Mouse (Mus musculus): ENCODE results near the gene Dbp.
A peak's percentile ranks its signal among the peaks of the same experiment; 100 is the strongest.

Gene Dbp

GRCm38 (mm10) chr7:45695098-45695497 lies 9.8 kb upstream of the Dbp start:
- peak; percentile 63 for DNase-seq (ENCODE audit: low read depth)

DNA sequence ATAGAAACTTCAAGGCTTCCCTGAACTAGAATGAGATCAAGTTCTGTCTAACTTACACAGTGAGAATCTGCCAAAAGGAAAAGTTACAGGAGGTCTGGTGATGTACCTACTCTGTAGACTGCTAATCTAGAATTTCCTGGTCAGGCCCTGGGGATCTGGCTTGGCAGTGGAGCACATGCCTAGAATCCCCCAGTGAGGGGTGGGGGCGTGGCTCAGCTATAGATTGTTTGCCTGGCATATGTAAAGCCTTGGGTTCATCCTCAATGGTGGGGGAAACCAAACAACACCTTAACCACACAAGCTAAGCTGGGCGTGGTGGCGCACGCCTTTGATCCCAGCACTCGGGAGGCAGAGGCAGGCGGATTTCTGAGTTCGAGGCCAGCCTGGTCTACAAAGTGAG lies 7.0 kb upstream of the Dbp start:
- DNase-seq (ENCODE audit: low read depth) = no peak

DNA sequence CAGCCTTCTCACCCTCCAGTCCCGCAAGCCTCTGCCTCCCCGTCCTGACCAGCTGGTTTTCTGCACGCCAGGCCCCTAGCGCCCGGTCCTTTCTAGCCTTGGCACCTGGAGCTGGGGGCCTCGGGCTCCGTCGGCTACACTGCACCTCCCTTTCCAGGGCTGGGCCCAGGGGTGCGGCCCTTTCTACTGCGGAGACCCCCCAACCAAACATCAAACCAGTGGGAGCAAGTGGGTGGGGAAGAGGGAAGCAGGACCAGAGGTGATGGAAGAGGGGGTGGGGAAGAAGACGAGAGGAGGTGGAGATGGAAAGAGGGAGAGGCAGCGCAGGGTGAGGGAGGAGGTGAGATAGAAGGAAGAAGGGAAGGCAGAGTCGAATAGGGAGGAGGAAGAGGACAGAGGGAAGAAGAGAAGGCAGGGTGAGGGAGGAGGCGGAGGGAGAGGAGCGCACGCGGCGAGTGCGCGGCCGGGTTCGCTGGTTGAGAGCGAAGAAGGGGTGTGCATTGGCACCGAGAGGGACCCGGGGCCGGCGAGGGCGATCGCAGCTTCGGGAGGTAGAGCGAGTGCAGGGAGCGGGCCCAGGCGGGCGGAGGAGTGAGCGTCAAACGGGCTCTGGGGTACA lies 5.3 kb upstream of the Dbp start, which contains the start of gene Car11:
Gene Car11, plus strand, starts transcription at position 321 of the 619 bp plus-strand sequence.
- DNase-seq (ENCODE audit: low read depth) = peak; percentile 19

- DNase-seq (ENCODE audit: low read depth) = peak; percentile 76
Observed at GRCm38 (mm10) chr7:45700301-45701015, 4.4 kb upstream of the Dbp start.

DNA sequence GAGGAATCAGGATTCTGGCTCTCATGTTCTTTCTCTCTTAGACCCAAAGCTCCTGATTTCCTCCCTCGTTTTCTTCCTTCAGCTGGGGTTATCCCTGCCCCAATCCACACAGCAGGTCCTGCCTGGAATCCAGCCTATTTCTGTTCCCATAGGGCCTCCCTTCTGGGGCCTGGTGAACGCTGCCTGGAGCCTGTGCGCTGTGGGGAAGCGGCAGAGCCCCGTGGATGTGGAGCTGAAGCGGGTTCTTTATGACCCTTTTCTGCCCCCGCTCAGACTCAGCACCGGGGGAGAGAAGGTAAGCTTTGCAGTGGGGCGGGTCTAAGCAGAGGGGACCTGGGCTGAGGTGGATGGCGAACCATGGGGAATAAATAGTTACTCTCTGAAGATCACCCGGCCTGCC lies 3.8 kb upstream of the Dbp start:
- no peak for DNase-seq (ENCODE audit: low read depth)

DNA sequence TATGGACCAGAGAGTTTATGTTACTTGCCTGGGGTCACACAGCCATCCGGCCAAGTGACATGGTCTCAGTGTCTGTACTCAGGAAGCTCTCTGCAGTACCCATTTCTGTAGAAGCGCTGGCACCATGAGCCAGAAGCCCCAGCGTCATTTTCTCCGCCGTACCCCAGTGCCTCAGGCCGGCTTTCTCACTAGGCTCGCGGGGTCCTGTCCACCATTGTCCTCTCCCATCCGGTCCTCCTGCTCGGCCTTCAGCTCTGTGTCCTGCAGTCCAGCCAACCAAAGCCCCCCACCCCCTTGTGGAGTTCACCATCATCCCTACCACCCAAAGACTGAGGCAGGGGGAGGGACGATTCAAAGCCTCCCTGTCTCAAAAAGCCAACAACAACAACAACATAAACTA lies 3.3 kb upstream of the Dbp start:
- no peak for DNase-seq (ENCODE audit: low read depth)

DNA sequence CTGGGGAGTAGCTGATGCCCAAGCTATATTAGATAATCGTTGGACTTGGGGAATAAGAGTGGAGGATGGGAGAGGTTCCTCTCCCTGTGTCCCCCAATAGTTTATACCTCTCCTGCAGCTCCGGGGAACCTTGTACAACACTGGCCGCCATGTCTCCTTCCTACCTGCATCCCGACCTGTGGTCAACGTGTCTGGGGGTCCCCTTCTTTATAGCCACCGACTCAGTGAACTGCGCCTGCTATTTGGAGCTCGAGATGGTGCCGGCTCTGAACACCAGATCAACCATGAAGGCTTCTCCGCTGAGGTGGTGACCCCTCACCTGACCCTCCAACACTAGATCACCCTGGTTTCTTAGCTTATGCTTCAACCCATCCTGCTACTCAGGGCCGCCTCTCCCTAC lies 2.6 kb upstream of the Dbp start:
- DNase-seq (ENCODE audit: low read depth) = no peak

DNA sequence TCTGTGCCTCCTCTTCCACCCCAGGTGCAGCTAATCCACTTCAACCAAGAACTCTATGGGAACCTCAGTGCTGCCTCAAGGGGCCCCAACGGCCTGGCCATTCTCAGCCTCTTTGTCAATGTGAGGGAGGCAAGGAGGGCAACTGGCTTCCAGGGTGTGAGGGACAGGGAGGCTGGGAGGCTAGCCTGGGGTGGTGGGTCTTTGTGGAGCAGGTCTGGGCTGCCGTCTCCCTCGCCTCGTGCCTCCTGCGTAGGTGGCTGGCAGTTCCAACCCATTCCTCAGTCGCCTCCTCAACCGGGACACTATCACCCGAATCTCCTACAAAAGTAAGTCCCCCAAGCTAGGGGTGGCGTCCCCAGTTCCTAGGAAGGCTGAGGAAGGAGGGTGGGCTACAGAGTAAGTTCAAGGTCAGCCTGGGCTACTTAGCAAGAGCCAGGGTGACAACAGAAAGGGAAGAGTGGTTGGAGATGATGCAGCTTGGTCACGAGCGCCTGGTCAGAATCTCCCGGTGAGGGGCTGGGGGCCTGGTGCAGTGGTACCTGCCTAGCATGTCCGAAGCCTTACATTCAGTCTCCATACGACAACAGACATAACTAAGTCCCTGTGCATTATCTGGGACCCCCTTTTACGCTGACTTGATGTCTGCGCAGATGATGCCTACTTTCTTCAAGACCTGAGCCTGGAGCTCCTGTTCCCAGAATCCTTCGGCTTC lies 1.9 kb upstream of the Dbp start:
- DNase-seq (ENCODE audit: low read depth) = peak; percentile 22

- DNase-seq (ENCODE audit: low read depth) = no peak
Observed at GRCm38 (mm10) chr7:45703521-45704033, 1.3 kb upstream of the Dbp start.

GRCm38 (mm10) chr7:45704046-45704559 lies 785 bp upstream of the Dbp start:
- DNase-seq (ENCODE audit: low read depth) = peak; percentile 82

- no peak for DNase-seq (ENCODE audit: low read depth)
Observed at GRCm38 (mm10) chr7:45705443-45705864, 566 bp downstream of the Dbp start.

DNA sequence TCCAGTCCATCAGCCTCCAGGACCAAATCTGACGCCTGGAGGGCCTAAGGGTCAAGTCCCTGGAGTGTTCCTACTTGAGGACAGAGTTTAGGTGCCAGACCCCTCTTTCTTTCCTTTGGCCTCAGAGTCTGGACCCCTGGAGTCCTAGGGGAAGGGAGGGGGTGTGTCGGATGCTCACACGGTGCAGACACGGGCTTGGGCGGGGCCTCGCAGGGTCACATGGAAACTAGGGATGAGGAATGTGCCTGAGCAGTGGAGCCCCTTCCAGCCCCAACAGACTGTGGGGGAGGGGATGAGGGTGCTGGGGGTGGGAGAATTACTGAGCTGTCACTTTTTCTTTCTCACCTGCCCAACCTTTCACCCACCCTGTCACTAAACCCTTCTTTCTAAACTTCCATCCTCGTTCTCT lies 989 bp downstream of the Dbp start:
- DNase-seq (ENCODE audit: low read depth) = peak; percentile 51

- peak; percentile 92 for DNase-seq (ENCODE audit: low read depth)
Observed at GRCm38 (mm10) chr7:45706721-45707241, 1.9 kb downstream of the Dbp start.

GRCm38 (mm10) chr7:45707375-45707967 lies 2.6 kb downstream of the Dbp start:
- DNase-seq (ENCODE audit: low read depth) = peak; percentile 94

DNA sequence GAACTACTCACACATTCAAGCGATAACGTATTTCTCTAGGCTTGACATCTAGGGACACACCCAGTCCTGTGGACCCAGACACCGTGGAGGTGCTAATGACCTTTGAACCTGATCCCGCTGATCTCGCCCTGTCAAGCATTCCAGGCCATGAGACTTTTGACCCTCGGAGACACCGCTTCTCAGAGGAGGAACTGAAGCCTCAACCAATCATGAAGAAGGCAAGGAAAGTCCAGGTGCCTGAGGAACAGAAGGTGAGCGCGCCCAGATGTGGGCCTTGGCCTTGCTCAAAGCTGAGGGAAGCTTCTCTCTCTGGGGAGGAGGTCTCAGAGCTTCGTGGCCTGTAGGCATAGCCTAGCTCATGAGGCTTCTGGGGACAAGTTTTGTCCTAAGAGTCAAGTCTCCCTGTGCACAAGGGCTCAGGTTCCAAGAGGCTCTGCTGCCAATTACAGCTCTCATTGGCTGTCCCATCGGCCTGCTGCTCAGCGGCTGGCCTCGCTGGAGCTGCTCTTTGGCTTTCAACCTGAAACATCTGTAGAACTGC lies 3.4 kb downstream of the Dbp start:
- no peak for DNase-seq (ENCODE audit: low read depth)

DNA sequence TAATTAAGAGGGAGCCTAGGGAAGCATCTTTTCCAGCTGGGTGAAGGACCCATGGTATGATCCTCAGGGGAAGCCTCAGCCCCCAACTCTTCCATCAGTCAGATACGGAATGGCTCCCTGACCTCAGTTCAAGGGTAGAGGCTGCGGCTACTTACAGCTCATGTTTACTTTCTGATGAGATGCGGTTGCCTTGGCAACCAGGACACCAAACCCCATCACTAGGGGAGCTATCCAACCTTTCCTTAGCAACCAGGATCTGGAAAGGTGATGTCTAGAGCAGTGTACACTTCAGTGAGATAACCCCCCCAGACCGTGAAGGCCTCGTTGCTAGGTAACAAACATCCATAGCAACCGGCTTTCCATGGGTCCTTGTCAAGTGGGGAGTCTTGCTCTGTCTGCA lies 4.1 kb downstream of the Dbp start:
- peak; percentile 41 for DNase-seq (ENCODE audit: low read depth)

DNA sequence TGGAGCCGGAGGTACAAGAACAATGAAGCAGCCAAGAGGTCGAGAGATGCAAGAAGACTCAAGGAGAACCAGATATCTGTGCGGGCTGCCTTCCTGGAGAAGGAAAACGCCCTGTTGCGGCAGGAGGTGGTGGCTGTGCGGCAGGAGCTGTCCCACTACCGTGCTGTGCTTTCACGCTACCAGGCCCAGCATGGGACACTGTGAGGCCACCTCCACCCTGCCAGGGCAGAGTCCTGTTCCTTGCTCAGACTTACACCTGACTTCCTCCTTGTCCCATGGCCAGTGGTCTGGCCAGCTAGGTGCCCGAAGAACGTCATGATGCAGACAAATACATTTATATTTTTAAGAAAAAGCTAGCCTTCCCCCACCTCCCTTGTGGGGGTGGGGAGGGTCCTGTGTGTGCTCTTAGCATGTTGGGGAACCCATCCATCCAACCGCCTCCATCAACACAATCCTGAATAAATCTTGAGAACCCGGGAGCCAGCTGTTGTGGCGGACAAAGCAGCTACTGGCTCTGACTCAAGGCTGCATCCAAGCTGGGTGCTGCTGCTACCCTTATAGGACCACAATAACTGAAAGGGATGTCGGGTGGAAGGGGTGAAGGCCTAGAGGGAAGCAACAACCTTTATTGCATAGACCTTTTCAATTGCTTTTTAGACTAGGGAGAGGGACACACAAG lies 4.9 kb downstream of the Dbp start:
- peak; percentile 17 for DNase-seq (ENCODE audit: low read depth)

DNA sequence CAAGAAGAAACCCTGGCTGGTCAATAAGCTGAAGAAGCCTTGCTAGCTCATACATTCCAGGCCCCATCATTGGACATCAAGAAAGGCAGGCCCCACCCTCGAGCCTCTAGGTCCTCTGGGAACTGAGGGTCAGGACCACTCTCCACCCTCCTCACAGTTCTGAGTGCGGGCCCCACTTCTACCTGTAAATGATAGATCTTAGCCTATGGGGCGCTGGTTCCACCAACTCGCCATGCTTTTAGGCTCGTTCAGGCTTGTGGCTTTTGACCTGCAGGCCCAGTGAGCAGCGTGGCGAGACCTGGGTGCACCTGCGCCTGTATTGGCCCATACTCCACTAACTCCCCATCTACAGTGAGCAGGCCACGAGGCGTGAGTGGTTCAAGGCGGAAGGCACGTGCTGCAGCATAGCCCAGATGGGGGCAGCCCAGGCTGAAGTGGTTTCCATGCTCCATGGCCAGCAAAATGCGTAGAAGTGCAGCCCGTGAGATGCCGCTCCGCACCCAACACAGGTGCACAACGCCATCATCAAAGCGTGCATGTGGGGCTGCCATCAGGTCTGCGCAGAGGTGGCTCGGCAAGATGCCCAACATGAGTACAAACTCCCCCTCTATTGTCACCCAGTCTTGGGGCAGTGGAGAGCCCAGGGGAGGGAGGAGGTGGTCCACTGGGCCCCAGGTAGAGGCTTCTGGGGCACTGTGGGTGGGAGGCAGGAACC lies 5.7 kb downstream of the Dbp start:
- DNase-seq (ENCODE audit: low read depth) = no peak

DNA sequence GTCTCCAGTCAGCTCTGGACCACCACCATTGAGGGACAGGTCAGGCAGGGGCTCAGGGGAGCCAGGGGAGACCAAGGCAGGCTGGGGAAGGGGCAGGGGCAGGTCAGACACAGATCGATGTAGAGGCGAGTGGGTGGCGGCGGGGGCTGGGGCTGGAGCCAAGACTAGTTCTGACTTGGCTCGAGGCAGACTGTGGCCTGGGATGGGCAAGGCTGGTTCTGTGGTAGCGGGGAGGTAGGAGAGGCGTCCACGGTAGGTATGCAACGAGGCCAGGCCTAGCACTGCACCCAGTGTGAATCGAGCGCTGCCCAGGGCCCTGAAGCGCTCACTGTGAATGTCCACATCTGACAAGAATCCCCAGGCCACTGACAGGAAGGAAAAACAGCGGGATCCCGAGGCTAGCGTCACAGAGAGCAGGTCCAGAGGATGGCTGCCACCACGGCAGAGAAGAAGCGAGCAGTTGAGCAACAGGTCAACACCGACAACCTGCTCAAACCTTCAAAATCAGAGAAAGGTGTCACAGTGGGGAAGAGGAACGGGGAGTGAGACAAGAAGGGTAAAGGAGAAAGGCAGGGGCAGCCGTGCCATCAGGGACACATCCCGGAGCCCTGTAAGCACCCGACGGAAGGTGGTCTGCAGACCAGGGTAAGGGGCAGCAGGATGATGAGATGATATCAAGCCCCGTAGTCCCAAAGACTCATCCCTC lies 6.6 kb downstream of the Dbp start:
- DNase-seq (ENCODE audit: low read depth) = no peak

Data from naive thymus-derived CD4-positive, alpha-beta T cell, adult 2 months (primary cell).